Mouse (Mus musculus): ENCODE measurements around the gene Ppp1r12b.

GRCm38 (mm10) chr1:134815748-134816147 lies 140.0 kb downstream of the Ppp1r12b start:
- TF ChIP-seq POLR2A (IDR thresholded peaks at IDR 0.05; ENCODE audit: low read depth, low read length), result no peak
- no peak for TF ChIP-seq CTCF (IDR thresholded peaks at IDR 0.05; ENCODE audit: extremely low read depth, insufficient read length, insufficient replicate concordance, low read depth, low read length)
